Mouse (Mus musculus): ENCODE data around the gene Eif2b4. TPM values are rescaled to one million over a fixed set of nuclear protein-coding genes. Genes with fewer than 3 reads are reported as not detected.
"Not testable (repeated sequence)": the region's sequence is repeated elsewhere in the genome, so short reads cannot be mapped to it uniquely, and the experiment has no call there.

Eif2b4 gene
- total RNA-seq (2021): 10 to 100 TPM; 39.0 to 39.5 TPM
- long read RNA-seq, transcript Eif2b4-202 (12 exons, 1,966 nt): minor isoform, 7 of 36 reads
- long read RNA-seq, transcript Eif2b4-201 (13 exons, 2,025 nt): major isoform, 24 of 36 reads
- long read RNA-seq, partial matches to known transcripts: 0 of 36 reads
- long read RNA-seq, other reads (novel, unspliced or antisense): 3 of 36 reads

DNA sequence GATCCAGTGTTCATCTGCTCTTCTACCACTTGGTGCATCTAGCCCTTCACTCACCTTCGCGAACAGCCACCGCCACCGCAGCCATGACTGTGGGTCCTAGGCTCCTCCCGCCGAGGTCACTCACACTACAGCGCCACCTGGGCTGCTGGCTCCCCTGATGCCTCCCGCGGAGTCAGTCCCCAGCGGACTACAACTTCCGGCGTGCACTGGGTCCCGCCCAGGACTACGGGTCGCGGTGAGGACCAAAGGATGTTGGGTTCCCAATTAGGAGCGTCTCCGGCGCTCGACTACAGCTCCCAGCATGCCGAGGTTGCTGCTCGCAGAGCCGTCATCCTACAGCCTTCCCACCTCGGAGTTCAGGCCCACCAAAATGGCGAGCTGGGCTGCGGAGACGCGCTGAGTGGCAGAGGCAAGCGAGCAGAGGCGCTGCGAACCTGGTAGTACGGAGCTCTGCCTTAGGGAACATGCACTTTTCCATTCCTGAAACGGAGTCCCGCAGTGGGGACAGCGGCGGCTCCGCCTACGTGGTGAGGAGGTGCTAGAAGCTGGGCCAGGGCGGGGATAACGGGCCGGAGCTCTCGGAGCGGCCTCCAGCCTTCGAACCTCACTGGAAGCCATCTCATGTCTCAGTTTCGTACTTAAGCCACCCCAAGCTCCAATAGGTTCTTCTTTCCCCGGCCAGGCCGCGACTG lies at the start of gene Eif2b4, which contains the start of gene Snx17:
Gene Eif2b4 (minus strand): TSS at position 492 of the 692 bp plus-strand sequence.
Gene Snx17 (plus strand): TSS at position 289 of the 692 bp plus-strand sequence.
- DNase-seq (ENCODE audit: low spot score in 2 of 2): peak; percentile 99 to 100

DNA sequence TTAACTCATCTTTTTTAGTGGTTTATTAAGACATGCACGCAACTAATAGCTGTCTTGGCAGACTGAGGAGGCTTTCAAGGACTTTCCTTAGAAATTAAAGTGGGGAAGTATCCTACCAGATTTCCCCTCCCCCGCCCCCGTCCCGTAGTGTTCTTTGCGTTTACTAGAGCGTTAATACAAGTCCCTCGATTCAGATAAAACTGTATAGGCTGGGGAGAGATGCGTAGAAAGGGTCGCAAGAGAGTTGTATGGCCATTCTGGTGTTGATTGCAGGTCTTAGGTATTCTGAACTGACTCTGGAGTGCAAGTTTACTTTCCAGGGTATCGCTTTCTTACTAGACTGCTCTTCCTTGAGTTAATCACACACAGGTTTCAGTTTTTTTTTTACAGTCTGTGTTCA lies 49.0 kb upstream of the Eif2b4 start:
- DNase-seq (ENCODE audit: low spot score in 2 of 2): no peak

DNA sequence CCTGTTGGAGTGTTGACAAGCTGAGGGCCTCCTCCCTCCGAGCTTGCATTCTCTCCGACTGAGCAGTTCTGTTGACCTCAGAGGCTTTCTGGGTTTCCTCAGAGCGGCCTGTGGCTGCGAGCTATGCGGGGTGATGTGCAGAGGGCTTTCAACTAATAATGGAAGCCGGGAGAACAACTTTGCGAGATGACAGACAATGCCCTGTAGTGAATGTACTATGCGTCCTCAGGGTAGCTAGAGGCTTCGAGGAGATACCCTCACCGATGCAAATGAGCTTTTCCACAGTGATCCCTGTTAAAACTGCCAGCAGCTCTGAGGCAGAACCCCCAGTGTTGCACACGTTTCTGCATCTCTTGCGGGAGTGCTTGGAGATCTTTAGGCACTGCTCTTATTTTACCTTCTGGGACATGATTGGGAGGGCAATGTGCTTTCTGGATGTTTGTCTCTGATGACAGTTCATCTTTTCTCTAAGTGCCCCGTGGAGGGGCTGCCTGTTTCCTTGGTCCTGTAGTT lies 48.3 kb upstream of the Eif2b4 start:
- no peak for DNase-seq (ENCODE audit: low spot score in 2 of 2)

DNA sequence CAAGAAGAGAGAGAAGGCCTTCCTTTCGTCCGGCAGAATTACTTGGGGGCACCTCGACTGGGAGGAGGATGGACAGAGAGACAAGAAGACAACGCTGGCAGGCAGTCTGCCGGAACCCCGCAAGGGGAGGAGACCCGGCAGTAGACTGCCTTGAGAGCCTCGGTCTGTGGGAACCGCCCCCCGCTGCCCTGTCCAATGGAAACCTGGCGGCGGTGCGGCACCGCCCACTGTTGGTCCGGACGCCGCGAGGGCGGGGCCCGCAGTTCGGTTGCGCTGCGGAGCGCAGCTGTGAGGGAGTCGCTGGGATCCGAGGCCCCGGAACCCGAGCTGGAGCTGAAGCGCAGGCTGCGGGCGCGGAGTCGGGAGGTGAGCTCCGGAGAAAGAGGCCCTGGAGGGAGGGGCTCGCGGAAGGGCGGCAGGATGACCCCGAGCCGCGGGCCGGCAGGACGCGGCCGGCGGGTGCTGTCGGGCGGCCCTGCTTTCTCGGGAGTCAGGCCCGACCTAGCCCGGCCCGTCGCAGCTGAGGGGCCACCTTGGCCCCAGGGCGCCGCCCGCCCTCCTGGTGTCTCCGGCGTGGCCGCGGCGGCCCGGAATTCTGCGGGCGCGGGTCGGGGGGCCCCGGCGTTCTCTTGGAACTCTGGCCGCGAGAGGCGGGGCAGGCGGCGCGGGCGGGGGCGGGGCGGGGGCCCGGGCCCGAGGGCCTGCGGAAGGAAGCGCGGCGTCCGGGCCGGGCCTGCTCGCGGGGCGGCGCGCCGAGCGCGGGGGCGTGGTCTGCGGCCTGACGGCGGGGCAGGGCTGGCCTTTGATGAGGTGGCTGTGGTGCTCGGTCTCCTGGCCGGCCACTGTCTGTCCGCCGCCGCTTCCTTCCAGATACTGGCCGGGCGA lies 47.6 kb upstream of the Eif2b4 start, which contains the start of the genes Nrbp1 and Gm9970:
Gene Nrbp1 (plus strand): TSS at position 228 of the 885 bp plus-strand sequence.
Gene Gm9970 (minus strand): TSS at position 596 of the 885 bp plus-strand sequence.
- DNase-seq (ENCODE audit: low spot score in 2 of 2): peak; percentile 95 to 97

DNA sequence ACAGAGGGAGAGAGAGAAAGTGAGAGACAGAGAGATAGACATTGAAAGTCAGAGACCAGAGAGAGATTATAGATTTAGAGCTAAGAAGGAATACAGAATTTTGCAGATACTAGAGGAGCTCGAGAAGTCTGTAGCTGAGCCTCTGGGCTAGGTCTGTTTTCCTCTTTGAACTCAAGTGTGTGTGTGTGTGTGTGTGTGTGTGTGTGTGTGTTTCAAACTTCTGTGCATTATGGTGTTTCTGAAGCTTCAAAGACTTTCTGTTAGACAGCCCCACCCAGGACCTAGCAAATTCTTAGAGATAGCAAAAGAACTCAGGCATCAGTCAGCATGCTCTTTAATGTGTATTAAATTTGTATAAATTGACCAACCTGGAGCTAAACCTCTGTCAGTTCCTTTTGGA lies 33.4 kb upstream of the Eif2b4 start:
- DNase-seq (ENCODE audit: low spot score in 2 of 2): no peak

DNA sequence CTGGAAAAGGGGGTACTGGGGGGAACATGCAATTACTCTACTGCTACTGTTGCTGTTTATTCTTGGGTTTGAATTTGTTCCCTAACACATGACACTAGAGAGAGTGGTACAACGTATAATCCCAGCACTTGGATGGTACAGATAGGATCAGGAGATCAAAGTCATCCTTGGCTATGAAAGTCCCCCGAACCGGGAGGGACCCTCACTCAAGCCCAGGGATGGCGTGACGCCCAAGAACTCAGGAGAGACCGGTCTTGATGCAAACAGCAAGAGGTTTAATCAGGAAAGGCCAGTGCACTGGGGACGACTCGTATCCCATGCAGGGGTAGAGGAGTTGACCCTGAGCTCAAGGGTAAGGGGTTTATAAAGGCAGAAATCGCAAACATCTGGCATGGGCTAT lies 29.5 kb upstream of the Eif2b4 start:
- DNase-seq (ENCODE audit: low spot score in 2 of 2): no peak

DNA sequence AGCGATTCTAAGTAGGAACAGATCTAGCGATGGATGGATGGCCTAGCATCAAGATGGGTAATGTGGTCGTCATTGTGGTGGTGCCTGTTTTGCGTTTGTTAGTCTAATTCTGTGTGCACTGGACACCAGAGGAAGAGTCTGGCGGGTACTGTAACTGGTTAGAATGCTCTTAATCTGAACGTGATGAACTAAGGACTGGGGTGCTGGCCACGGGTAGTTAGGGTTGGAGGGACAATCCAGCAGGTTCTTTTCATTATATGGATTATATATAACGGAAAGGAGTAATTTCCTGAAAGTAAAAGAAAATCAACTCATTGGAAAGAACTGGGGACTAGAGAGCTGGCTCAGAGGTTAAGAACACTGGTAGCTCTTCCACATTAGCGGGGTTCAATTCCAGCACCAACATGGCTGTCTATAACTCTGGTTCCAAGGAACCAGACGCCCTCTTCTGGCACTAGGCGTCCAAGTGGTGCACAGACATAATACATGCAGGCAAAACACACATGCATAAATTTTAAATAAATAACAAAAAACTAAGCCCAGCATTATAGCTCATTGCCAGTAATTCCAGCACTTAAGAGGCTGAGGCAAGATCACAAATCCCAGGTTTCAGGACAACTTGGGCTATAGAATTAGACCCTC lies 28.2 kb upstream of the Eif2b4 start:
- DNase-seq (ENCODE audit: low spot score in 2 of 2): peak in 1 of 2 experiments; percentile 23

DNA sequence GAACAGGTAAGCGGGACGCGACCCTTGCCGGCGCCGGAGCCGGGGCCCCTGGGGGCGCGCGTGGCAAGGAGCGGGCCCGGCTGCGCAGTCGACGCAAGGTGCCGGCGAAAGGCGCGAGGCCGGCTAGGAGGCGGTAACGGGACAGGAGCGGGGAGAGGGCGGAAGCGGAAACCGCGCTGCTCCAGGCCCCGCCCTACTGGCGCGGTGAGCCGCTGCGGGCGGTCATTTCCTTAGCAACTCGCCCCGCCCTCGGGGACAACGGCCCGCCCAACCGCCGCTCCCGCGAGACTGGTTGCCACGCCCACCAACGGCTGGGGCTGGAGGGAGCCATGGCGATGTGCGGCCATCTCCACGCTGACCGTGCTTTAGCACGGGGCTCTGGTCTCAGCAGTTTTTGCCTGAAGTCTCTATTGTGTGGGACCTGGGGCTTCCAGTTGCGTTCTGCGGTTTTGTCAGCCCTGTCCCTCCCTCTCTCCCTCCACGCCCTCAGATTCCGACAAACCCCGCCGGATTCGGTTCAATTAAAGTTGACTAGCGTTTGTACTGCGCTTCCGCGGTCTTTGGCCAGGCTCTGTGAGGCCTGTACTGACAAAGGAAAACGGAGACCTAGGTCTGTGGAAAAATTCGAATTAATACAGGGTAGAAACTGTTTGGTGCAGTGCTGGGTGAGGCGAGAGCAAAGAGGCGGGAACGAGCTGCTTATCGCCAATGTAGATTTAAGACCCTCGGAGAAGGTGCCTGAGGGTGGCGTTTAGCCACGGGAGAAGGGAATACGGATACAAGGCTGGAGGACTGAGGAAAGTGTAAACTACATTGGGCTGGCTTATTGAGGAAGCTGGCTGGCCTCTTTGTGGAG lies 27.4 kb upstream of the Eif2b4 start, which contains the start of gene Ppm1g:
Gene Ppm1g (minus strand): TSS at position 240 of the 856 bp plus-strand sequence.
- peak; percentile 91 to 96 for DNase-seq (ENCODE audit: low spot score in 2 of 2)

DNA sequence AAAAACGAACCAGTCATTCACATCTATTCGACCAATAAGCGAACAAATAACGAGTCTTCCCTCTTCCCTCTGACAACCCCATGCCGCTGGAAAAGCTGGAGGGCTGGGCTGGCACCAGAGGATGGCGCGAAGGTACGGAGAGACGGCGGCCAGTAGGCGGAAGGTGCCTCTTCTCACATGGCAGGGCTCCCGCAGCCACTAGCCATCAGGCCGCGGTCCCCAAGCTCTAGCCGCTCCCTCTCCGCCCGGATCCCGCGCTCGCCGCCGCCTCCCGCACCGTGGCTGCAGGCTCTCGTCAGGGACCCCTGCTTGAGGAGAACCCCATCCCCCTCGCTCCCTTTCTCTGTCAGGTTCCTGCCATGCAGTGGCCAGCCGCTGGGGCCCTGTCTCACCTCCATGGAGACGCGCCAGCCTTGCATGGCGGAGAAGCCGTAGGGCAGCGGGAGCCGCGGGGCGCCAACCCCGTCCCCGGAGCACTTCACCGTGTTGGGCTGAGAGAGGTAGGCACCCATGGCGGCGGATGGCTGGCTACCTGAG lies 26.7 kb upstream of the Eif2b4 start:
- DNase-seq (ENCODE audit: low spot score in 2 of 2): no peak

DNA sequence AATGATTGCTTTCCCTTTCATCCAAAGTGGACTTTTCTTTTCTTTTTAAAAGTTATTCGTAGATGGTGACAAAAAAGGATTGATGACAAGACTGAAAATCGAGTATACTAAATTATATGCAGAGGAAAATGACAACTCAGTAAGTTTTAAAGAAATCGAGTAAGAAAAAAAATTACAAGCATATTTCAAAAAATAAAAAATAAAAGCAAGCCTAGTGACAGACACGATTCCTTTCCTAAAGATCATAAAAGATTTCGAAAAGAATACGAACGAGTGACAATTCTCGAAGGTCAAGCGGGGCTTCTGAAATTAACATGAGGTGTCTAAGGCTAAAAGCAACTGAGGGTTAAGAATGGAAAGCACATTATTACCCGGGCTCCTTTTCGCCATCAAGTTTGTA lies 26.2 kb upstream of the Eif2b4 start:
- no peak for DNase-seq (ENCODE audit: low spot score in 2 of 2)

DNA sequence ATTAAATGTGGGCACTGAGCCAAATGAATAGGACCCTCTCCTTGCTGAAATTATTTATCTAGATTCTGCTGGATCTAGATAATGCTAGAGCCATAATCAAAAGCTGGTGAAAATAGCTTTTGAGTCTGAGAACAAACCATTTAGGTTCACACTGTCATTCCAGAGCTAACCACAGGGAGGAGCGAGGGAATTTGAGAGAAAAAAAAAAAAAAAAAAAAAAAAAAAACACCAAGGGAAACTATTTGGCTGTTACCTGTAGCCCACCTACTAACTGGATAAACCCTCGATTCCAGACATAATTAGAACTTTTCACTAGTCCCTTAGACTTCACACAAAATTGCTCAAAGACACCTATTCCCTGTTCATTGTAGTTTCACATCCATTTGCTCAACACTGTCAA lies 25.8 kb upstream of the Eif2b4 start:
- no peak for DNase-seq (ENCODE audit: low spot score in 2 of 2)

DNA sequence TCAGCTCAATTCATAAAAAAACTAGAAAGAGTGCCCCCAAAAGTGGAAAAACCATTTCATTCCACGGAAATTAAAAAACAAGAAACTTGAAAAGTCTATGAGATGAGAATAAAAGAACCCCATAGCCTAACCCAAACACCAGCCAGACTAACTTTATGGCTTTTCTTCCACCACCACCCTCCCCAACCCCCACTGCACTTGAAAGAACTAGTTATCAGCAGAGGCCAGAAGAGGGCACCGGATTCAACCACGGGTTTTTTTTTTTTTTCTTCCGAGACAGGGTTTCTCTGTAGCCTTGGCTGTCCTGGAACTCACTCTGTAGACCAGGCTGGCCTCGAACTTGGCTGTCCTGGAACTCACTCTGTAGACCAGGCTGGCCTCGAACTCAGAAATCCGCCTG lies 25.1 kb upstream of the Eif2b4 start:
- DNase-seq (ENCODE audit: low spot score in 2 of 2): no peak

DNA sequence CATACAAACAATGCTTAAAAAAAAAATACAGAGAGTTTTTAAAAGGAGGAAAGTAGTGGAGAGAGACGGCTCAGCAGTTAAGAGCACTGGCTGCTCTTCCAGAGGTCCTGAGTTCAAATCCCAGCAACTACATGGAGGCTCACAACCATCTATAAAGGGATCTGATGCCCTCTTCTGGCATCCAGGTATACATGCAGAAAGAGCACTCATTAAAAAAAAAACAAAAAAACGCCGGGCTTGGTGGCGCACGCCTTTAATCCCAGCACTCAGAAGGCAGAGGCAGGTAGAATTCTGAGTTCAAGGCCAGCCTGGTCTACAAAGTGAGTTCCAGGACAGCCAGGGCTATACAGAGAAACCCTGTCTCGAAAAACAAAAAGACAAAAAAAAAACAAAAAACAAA lies 23.3 kb upstream of the Eif2b4 start:
- not testable (repeated sequence) for DNase-seq (ENCODE audit: low spot score in 2 of 2)

DNA sequence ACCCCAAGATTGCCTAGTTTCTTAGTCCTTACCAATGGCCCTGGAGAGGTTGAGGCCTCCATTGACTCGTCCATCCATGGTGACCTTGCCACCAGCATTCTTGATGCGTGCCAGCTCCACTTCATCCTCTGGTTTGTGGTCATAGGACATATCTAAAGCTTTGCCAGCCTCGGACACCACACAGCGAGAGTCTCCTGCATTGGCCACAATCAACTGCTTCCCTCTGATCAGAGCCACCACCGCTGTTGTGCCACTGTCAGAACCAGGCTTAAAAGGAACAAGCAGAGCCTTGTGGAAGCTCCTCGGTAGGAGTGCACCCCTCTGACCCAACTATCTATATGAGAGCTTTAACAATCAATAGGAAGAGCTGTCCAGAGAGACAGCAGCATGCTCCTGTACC lies 11.2 kb upstream of the Eif2b4 start:
- no peak for DNase-seq (ENCODE audit: low spot score in 2 of 2)

DNA sequence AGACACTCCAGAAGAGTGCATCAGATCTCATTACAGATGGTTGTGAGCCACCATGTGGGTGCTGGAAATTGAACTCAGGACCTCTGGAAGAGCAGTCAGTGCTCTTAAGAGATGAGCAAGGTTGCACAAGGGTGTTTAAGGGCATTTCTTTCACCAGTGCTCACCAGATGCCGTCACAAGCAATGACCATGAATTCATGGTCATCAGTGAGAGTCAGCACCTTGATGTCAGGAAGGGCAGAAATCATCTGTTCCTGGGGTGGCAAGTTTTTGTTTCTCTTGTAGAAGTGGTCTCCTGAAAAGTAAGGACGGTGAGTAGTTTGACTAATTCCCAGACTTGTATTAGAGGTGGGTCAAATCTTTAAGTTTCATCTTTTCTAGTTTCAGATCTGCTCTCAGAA lies 10.6 kb upstream of the Eif2b4 start:
- no peak for DNase-seq (ENCODE audit: low spot score in 2 of 2)

DNA sequence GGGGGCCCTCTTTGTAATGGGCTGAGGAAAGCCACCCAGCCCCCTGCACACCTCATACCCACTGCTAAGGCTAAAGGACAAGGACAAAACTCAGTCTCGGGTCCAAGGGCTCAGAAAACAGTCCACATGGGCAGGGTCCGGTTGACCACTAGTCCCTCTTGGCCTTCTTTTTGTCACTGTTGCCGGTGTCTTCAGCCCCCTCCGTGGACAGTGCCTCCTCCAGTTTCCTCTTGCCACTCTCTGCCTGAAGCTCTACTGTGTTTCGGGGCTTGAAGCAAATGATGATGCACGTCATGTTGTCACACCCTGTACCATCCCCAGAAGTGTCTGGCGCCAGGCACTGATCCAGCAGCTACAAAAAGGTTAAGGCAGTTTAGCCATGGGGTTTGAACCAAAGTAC lies 9.7 kb upstream of the Eif2b4 start:
- DNase-seq (ENCODE audit: low spot score in 2 of 2): no peak

DNA sequence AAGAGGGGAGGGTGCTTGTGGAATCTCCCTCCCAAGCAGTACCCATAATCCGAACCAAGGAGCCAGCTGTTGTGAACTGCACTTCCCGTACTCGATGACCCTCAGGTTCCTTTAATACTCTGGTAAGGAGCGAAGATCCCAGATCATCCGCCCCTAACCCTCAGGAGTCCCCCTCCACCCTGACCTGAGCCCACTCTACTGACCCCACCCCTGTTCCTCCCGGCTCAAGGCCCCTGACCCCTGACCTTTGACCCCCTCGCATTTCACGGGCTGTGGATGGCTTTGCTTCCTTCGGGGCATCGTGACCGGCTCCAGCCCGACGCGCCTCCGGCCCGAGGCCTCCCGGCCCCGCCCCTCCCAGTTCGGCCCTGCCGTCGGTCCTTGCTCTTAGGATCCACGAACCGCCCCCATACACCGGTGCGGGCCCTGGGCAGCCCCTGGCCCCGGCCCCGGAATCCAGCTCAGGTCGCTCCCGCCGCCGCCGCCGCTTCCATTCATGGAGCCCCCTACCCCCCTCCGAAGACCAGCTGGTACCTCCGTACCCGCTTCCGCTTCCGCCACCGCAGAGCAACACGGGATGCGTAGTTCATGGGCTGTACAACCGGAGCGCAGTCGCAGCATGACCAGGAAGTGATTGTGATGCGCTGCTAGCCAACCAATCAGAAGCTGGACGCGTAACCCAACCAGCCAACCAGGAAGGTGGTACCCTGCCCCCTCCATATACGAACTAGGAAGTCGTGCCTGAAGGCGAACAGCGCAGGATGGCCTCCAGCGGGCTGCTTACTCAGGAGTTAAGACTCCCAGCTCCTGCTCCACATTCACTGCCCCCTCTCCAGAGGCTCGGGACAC lies 8.7 kb upstream of the Eif2b4 start, which contains the start of gene Zfp513:
Gene Zfp513 (minus strand): TSS at position 562 of the 849 bp plus-strand sequence.
- peak; percentile 97 to 99 for DNase-seq (ENCODE audit: low spot score in 2 of 2)

DNA sequence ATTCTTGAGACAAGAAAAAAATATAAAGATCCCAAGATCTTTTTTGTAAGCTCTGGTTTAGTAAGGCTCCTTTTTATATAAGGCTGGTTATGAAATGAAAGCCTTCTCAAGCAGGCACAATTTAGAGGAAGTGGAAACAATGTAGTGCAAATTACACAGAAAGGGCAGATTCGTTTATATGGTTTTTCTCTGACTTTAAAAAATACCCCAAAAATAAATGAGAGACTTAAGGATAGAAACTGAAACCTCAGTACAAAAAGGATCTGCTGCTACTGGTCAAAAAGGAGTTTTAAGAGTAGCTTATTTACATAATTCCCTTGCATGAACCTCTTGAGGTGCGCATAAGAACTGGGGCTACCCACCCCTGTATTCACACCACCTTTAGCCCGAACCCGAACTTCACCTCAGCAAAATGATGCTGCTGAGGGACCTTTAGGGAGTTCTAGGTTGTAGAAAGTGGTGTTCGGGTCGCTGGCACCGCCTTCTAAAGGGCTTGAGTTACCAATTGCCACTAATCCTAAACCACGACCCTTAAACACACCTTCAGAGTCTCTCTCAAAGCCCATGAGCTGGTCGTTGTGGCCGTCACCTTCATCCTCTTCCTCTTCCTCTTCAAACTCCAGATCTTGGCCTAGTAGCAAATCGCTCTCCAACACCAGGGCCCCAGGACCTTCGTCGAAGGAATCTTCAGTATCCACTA lies 8.0 kb upstream of the Eif2b4 start:
- no peak for DNase-seq (ENCODE audit: low spot score in 2 of 2)

Data from layer of hippocampus, adult 18-20 months (tissue).